Mouse (Mus musculus) liver, embryonic 14.5 days (tissue): ENCODE data around the gene Ccr9.

Experiments
- CTCF ChIP-seq: IDR thresholded peaks from 2 replicates; pipeline ENCODE4 v1.5.1; 2016; ENCODE audit warnings: antibody characterized with exemption, low read depth, control low read depth
- EP300 ChIP-seq: IDR thresholded peaks from 2 replicates; pipeline ENCODE4 v1.6.1; 2016; ENCODE audit warnings: antibody characterized with exemption, low read depth

DNA sequence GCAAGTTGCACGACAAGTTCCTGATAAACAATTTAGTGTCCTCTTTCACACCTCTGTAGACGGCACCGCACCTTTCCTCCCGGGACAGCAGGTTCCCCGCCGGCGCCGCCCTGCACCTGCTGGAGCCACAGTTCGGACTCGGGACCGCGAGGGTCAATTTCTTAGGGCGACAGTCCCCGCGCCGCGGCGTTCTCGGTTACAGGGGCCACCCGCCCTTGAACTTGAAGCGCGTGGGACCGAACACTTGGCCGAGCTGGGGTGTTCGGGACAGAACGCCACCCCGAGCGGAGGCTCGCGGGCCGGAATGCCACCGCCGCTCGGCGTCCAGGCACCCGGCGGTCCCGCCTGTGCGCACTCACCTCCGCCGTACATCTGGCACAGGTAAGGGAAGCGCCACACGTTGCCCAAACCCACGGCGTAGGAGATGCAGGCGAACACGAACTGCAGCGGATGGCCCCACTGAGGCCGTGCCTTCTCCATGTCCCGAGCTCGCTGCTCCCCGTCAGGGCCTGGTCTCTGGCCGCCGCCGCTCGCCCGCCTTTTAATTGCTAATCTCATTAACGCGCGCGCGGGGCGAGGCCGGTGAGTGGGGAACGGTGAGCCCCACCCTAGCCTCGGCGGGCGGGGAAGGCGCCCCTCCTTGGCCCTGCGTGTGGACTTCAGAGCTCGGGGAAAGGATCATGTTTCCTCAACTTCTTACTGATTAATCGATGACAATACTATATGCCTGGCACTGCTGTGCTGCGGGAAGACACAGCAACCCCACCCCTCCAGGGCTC, at the start of gene Ccr9, which contains the start of gene Slc6a20a:
- TF ChIP-seq CTCF (no peak), EP300 (no peak)
